Mouse (Mus musculus): ENCODE data around the gene Sae1.
"Not testable (repeated sequence)": the region's sequence is repeated elsewhere in the genome, so short reads cannot be mapped to it uniquely, and the experiment has no call there.

Sae1 gene

GRCm38 (mm10) chr7:16308555-16309317 lies 78.9 kb downstream of the Sae1 start:
- DNase-seq: peak in 1 of 2 experiments; percentile 29

- not testable (repeated sequence) for DNase-seq
Measured at GRCm38 (mm10) chr7:16308093-16308492, 79.5 kb downstream of the Sae1 start, which contains the start of gene Bbc3. Bbc3 (plus strand) TSS chr7:16308393.

GRCm38 (mm10) chr7:16307141-16307540 lies 80.5 kb downstream of the Sae1 start:
- DNase-seq: not testable (repeated sequence)

- DNase-seq: peak; percentile 64 to 77
Measured at GRCm38 (mm10) chr7:16299419-16300035, 88.1 kb downstream of the Sae1 start.

- DNase-seq: no peak
Measured at GRCm38 (mm10) chr7:16298927-16299326, 88.7 kb downstream of the Sae1 start.

GRCm38 (mm10) chr7:16297616-16298015 lies 90.0 kb downstream of the Sae1 start:
- no peak for DNase-seq

- DNase-seq: peak; percentile 88 to 90
Measured at GRCm38 (mm10) chr7:16296766-16297390, 90.7 kb downstream of the Sae1 start.

- no peak for DNase-seq
Measured at GRCm38 (mm10) chr7:16296146-16296545, 91.5 kb downstream of the Sae1 start.

- peak; percentile 81 to 90 for DNase-seq
Measured at GRCm38 (mm10) chr7:16295321-16295900, 92.2 kb downstream of the Sae1 start.

GRCm38 (mm10) chr7:16294837-16295236 lies 92.8 kb downstream of the Sae1 start:
- peak; percentile 94 to 95 for DNase-seq

GRCm38 (mm10) chr7:16294346-16294745 lies 93.3 kb downstream of the Sae1 start:
- peak; percentile 53 to 62 for DNase-seq

- no peak for DNase-seq
Measured at GRCm38 (mm10) chr7:16287791-16288190, 99.8 kb downstream of the Sae1 start.

- DNase-seq: no peak
Measured at GRCm38 (mm10) chr7:16287016-16287415, 100.6 kb downstream of the Sae1 start.

GRCm38 (mm10) chr7:16286026-16286961 lies 101.3 kb downstream of the Sae1 start, which contains the start of gene Ccdc9:
Ccdc9 (minus strand) TSS chr7:16286795.
- DNase-seq: peak; percentile 99

GRCm38 (mm10) chr7:16285450-16286025 lies 102.1 kb downstream of the Sae1 start:
- peak; percentile 48 to 72 for DNase-seq

- no peak for DNase-seq
Measured at GRCm38 (mm10) chr7:16284904-16285303, 102.7 kb downstream of the Sae1 start.

- DNase-seq: no peak
Measured at GRCm38 (mm10) chr7:16284001-16284400, 103.6 kb downstream of the Sae1 start.

- DNase-seq: no peak
Measured at GRCm38 (mm10) chr7:16282334-16282733, 105.3 kb downstream of the Sae1 start.

- no peak for DNase-seq
Measured at GRCm38 (mm10) chr7:16280721-16281120, 106.9 kb downstream of the Sae1 start.

GRCm38 (mm10) chr7:16274922-16275890 lies 112.4 kb downstream of the Sae1 start:
- DNase-seq: no peak
